Mouse (Mus musculus) B cell, adult 2 months (primary cell): ENCODE data around the gene Mlec.
"Not testable (repeated sequence)": the region's sequence is repeated elsewhere in the genome, so short reads cannot be mapped to it uniquely, and the experiment has no call there.

Experiments used
- DNase-seq, 2 experiments: peaks; one replicate each; pipeline ENCODE4 v3.0.0; 2022

The Mlec gene

GRCm38 (mm10) chr5:115179596-115179995 is 21.6 kb upstream of the Mlec start:
- DNase-seq = no peak

GRCm38 (mm10) chr5:115177866-115178265 is 19.9 kb upstream of the Mlec start:
- peak; percentile 34 to 52 for DNase-seq

- DNase-seq = peak in 1 of 2 experiments; percentile 49
These were observed 16.6 kb upstream of the Mlec start for GRCm38 (mm10) chr5:115174554-115174953.

- DNase-seq = no peak
These were observed 12.2 kb upstream of the Mlec start for GRCm38 (mm10) chr5:115170150-115170549.

- DNase-seq = no peak
These were observed 10.8 kb upstream of the Mlec start for GRCm38 (mm10) chr5:115168641-115169415.

GRCm38 (mm10) chr5:115167396-115167795 is 9.4 kb upstream of the Mlec start:
- DNase-seq = peak; percentile 82 to 84

- DNase-seq = no peak
These were observed 8.8 kb upstream of the Mlec start for GRCm38 (mm10) chr5:115166815-115167194.

GRCm38 (mm10) chr5:115165895-115166814 is 8.2 kb upstream of the Mlec start:
- DNase-seq = peak; percentile 36 to 49

- DNase-seq = peak; percentile 36 to 48
These were observed 7.4 kb upstream of the Mlec start for GRCm38 (mm10) chr5:115165351-115165750.

- not testable (repeated sequence) for DNase-seq
These were observed 6.5 kb upstream of the Mlec start for GRCm38 (mm10) chr5:115164446-115164845.

GRCm38 (mm10) chr5:115163563-115163962 is 5.6 kb upstream of the Mlec start:
- DNase-seq = peak; percentile 68 to 69

- not testable (repeated sequence) for DNase-seq
These were observed 3.9 kb upstream of the Mlec start for GRCm38 (mm10) chr5:115161940-115162279.

GRCm38 (mm10) chr5:115161064-115161939 is 3.3 kb upstream of the Mlec start:
- no peak for DNase-seq

- no peak for DNase-seq
These were observed 2.7 kb upstream of the Mlec start for GRCm38 (mm10) chr5:115160655-115161054.

- no peak for DNase-seq
These were observed 1.2 kb upstream of the Mlec start for GRCm38 (mm10) chr5:115159165-115159564.

GRCm38 (mm10) chr5:115156933-115157589 is 918 bp downstream of the Mlec start:
- peak; percentile 54 to 57 for DNase-seq

- no peak for DNase-seq
These were observed 1.6 kb downstream of the Mlec start for GRCm38 (mm10) chr5:115156401-115156800.

GRCm38 (mm10) chr5:115155831-115156230 is 2.1 kb downstream of the Mlec start:
- peak; percentile 54 to 56 for DNase-seq

GRCm38 (mm10) chr5:115155156-115155631 is 2.8 kb downstream of the Mlec start:
- DNase-seq = no peak

GRCm38 (mm10) chr5:115152132-115152956 is 5.6 kb downstream of the Mlec start:
- DNase-seq = no peak

- DNase-seq = peak; percentile 37 to 40
These were observed 6.5 kb downstream of the Mlec start for GRCm38 (mm10) chr5:115151457-115151856.
